Mouse (Mus musculus) heart, embryonic 15.5 days (tissue): Measurements from ENCODE around the gene Tgfbr3. TPM values are rescaled to one million over a fixed set of nuclear protein-coding genes. Genes with fewer than 3 reads are reported as not detected.

Experiments
- ATAC-seq: fragments of 200-750 bp; cut with Nextera tagmentation; replicated peaks from 2 replicates; pipeline ENCODE4 v1.8.0; 2017; ENCODE audit warnings: low read depth, moderate TSS enrichment; ENCODE audit not compliant: insufficient number of reproducible peaks, insufficient read depth, low FRiP score
- H3K27ac ChIP-seq: fragments of 300-500 bp; sonication (generic); 2 replicates; pipeline ENCODE4 v1.5.1; 2015; ENCODE audit warnings: mild to moderate bottlenecking, inconsistent platforms
- H3K27me3 ChIP-seq: fragments of 300-500 bp; sonication (generic); 2 replicates; pipeline ENCODE4 v1.6.1; 2015; ENCODE audit warnings: inconsistent platforms
- H3K36me3 ChIP-seq: fragments of 300-500 bp; sonication (generic); 2 replicates; pipeline ENCODE4 v1.6.1; 2015; ENCODE audit warnings: mild to moderate bottlenecking, inconsistent platforms
- H3K4me1 ChIP-seq: fragments of 300-500 bp; sonication (generic); replicated peaks from 2 replicates; pipeline ENCODE4 v1.6.1; 2015; ENCODE audit warnings: inconsistent platforms
- H3K4me2 ChIP-seq: fragments of 300-500 bp; sonication (generic); 2 replicates; pipeline ENCODE4 v1.6.1; 2015; ENCODE audit warnings: inconsistent platforms, mild to moderate bottlenecking, moderate library complexity
- H3K4me3 ChIP-seq: fragments of 300-500 bp; sonication (generic); 2 replicates; pipeline ENCODE4 v1.5.1; 2015; ENCODE audit warnings: mild to moderate bottlenecking, inconsistent platforms
- H3K9ac ChIP-seq: fragments of 300-500 bp; sonication (generic); 2 replicates; pipeline ENCODE4 v1.6.1; 2015; ENCODE audit warnings: mild to moderate bottlenecking, inconsistent platforms
- H3K9me3 ChIP-seq: fragments of 300-500 bp; sonication (generic); replicated peaks from 2 replicates; pipeline ENCODE4 v1.6.1; 2016; ENCODE audit warnings: inconsistent platforms
- WGBS: fragments of 180-500 bp; shearing (Covaris S2); methylation state at CpG from one replicate; pipeline ENCODE4 v1.1.7; 2015; ENCODE audit warnings: mixed read lengths; 5-methylcytosine and 5-hydroxymethylcytosine counted together
- polyA plus RNA-seq: library from polyadenylated mRNA; unstranded; fragments of >200 nt; fragmentation: Nextera tagmentation; extraction: Ambion mirVana; gene quantifications from 2 replicates; pipeline ENCODE4 v1.2.1, GENCODE M21; 2015

The Tgfbr3 gene
- polyA plus RNA-seq, 1 experiment from 2014 or later = 16.8 TPM

- no peak for ATAC-seq
- WGBS = 48% methylated on average over 9 of the region's 9 CpGs
- Histone ChIP-seq H3K4me1 (peaks cover 17% of the 10 kb centered on the region; the same call in 1 of the 2 replicates), H3K27ac (no peak overlapping the region), H3K4me2 (no peak overlapping the region), H3K9me3 (no peaks in the 10 kb centered on the region), H3K9ac (no peak overlapping the region), H3K27me3 (no peaks in the 10 kb centered on the region), H3K36me3 (peaks cover 8% of the 10 kb centered on the region; the same call in 1 of the 2 replicates), H3K4me3 (no peak overlapping the region)
These were observed 132.0 kb downstream of the Tgfbr3 start for GRCm38 (mm10) chr5:107157384-107157783.

GRCm38 (mm10) chr5:107156096-107156495 is 133.3 kb downstream of the Tgfbr3 start:
- no peak overlapping the region for H3K27ac ChIP-seq
- H3K36me3 ChIP-seq = peaks cover 8% of the 10 kb centered on the region; the same call in 1 of the 2 replicates
- no peak for ATAC-seq
- peaks cover 27% of the 10 kb centered on the region for H3K4me1 ChIP-seq
- no peaks in the 10 kb centered on the region for H3K9me3 ChIP-seq
- H3K4me3 ChIP-seq = no peak overlapping the region
- H3K4me2 ChIP-seq = no peak overlapping the region
- H3K9ac ChIP-seq = no peak overlapping the region
- H3K27me3 ChIP-seq = no peaks in the 10 kb centered on the region
- WGBS = 91% methylated on average over 3 of the region's 3 CpGs

- Histone ChIP-seq H3K9me3 (no peaks in the 10 kb centered on the region), H3K4me2 (no peak overlapping the region), H3K4me1 (peaks cover 29% of the 10 kb centered on the region), H3K4me3 (no peak overlapping the region), H3K36me3 (peaks cover 8% of the 10 kb centered on the region; the same call in 1 of the 2 replicates), H3K27ac (no peak overlapping the region), H3K9ac (no peak overlapping the region), H3K27me3 (no peaks in the 10 kb centered on the region)
- ATAC-seq = no peak
- WGBS = 80% methylated on average over 4 of the region's 4 CpGs
These were observed 136.4 kb downstream of the Tgfbr3 start for GRCm38 (mm10) chr5:107152989-107153388.

- H3K9me3 ChIP-seq = no peaks in the 10 kb centered on the region
- no peak overlapping the region for H3K4me3 ChIP-seq
- peak overlapping the region; percentile 33; the same call in 1 of the 2 replicates for H3K27ac ChIP-seq
- no peak overlapping the region for H3K4me2 ChIP-seq
- peak; percentile 23; the same call in 1 of the 2 replicates for ATAC-seq
- H3K27me3 ChIP-seq = no peaks in the 10 kb centered on the region
- H3K9ac ChIP-seq = no peak overlapping the region
- peaks cover 8% of the 10 kb centered on the region; the same call in 1 of the 2 replicates for H3K36me3 ChIP-seq
- H3K4me1 ChIP-seq = peaks cover 35% of the 10 kb centered on the region
- 57% methylated on average over 3 of the region's 3 CpGs for WGBS
These were observed 138.1 kb downstream of the Tgfbr3 start for GRCm38 (mm10) chr5:107151320-107151719.

GRCm38 (mm10) chr5:107150555-107151312 is 138.7 kb downstream of the Tgfbr3 start:
- Histone ChIP-seq H3K27ac (peak overlapping the region; percentile 33; the same call in 1 of the 2 replicates), H3K9ac (no peak overlapping the region), H3K36me3 (peaks cover 8% of the 10 kb centered on the region; the same call in 1 of the 2 replicates), H3K9me3 (no peaks in the 10 kb centered on the region), H3K27me3 (no peaks in the 10 kb centered on the region), H3K4me1 (peaks cover 40% of the 10 kb centered on the region), H3K4me2 (no peak overlapping the region), H3K4me3 (no peak overlapping the region)
- no peak for ATAC-seq
- 50% methylated on average over 9 of the region's 9 CpGs for WGBS

- 42% methylated on average over 13 of the region's 13 CpGs for WGBS
- Histone ChIP-seq H3K4me2 (no peak overlapping the region), H3K4me1 (peaks cover 40% of the 10 kb centered on the region), H3K9me3 (no peaks in the 10 kb centered on the region), H3K27ac (peak overlapping the region; percentile 59), H3K36me3 (peaks cover 3% of the 10 kb centered on the region; the same call in 1 of the 2 replicates), H3K4me3 (no peak overlapping the region), H3K27me3 (no peaks in the 10 kb centered on the region), H3K9ac (no peak overlapping the region)
- ATAC-seq = peak; percentile 45
These were observed 141.3 kb downstream of the Tgfbr3 start for GRCm38 (mm10) chr5:107147951-107148766.

GRCm38 (mm10) chr5:107147413-107147812 is 142.0 kb downstream of the Tgfbr3 start:
- Histone ChIP-seq H3K27me3 (no peaks in the 10 kb centered on the region), H3K27ac (no peak overlapping the region), H3K9me3 (no peaks in the 10 kb centered on the region), H3K4me2 (no peak overlapping the region), H3K9ac (no peak overlapping the region), H3K4me1 (peaks cover 40% of the 10 kb centered on the region), H3K36me3 (no peaks in the 10 kb centered on the region), H3K4me3 (no peak overlapping the region)
- ATAC-seq = no peak

- Histone ChIP-seq H3K27me3 (no peaks in the 10 kb centered on the region), H3K9ac (no peak overlapping the region), H3K4me2 (no peak overlapping the region), H3K4me1 (peaks cover 31% of the 10 kb centered on the region), H3K4me3 (no peak overlapping the region), H3K9me3 (no peaks in the 10 kb centered on the region), H3K27ac (no peak overlapping the region), H3K36me3 (no peaks in the 10 kb centered on the region)
- 56% methylated on average over 11 of the region's 11 CpGs for WGBS
- ATAC-seq = no peak
These were observed 143.3 kb downstream of the Tgfbr3 start for GRCm38 (mm10) chr5:107146111-107146616.

GRCm38 (mm10) chr5:107145125-107145524 is 144.3 kb downstream of the Tgfbr3 start:
- Histone ChIP-seq H3K9ac (no peak overlapping the region), H3K4me3 (no peak overlapping the region), H3K27ac (no peak overlapping the region), H3K36me3 (peaks cover 5% of the 10 kb centered on the region; the same call in 1 of the 2 replicates), H3K9me3 (no peaks in the 10 kb centered on the region), H3K4me1 (peaks cover 24% of the 10 kb centered on the region), H3K4me2 (no peak overlapping the region), H3K27me3 (no peaks in the 10 kb centered on the region)
- ATAC-seq = no peak
- 90% methylated on average over 4 of the region's 4 CpGs for WGBS

- no peak for ATAC-seq
- peaks cover 13% of the 10 kb centered on the region; the same call in 1 of the 2 replicates for H3K36me3 ChIP-seq
- 64% methylated on average over 9 of the region's 9 CpGs for WGBS
- H3K4me3 ChIP-seq = no peak overlapping the region
- no peaks in the 10 kb centered on the region for H3K27me3 ChIP-seq
- no peaks in the 10 kb centered on the region for H3K9me3 ChIP-seq
- H3K4me2 ChIP-seq = no peak overlapping the region
- H3K9ac ChIP-seq = no peak overlapping the region
- peaks cover 24% of the 10 kb centered on the region for H3K4me1 ChIP-seq
- H3K27ac ChIP-seq = no peak overlapping the region
These were observed 145.1 kb downstream of the Tgfbr3 start for GRCm38 (mm10) chr5:107144263-107144843.

- peaks cover 20% of the 10 kb centered on the region; the same call in 1 of the 2 replicates for H3K36me3 ChIP-seq
- no peak overlapping the region for H3K27ac ChIP-seq
- H3K4me2 ChIP-seq = no peak overlapping the region
- 86% methylated on average over 5 of the region's 5 CpGs for WGBS
- no peak for ATAC-seq
- H3K4me1 ChIP-seq = peaks cover 20% of the 10 kb centered on the region
- H3K4me3 ChIP-seq = no peak overlapping the region
- H3K9ac ChIP-seq = no peak overlapping the region
- no peaks in the 10 kb centered on the region for H3K9me3 ChIP-seq
- H3K27me3 ChIP-seq = no peaks in the 10 kb centered on the region
These were observed 146.0 kb downstream of the Tgfbr3 start for GRCm38 (mm10) chr5:107143406-107143805.
